Mouse (Mus musculus) CH12.LX (cell line): ENCODE measurements around the gene Srbd1. TPM values are rescaled to one million over a fixed set of nuclear protein-coding genes. Genes with fewer than 3 reads are reported as not detected.

ENCODE experiments used
- DNase-seq: peaks from one replicate; pipeline ENCODE4 v3.0.0-alpha.2; 2013; ENCODE audit errors: extremely low read depth
- H3K27ac ChIP-seq: 2 replicates; pipeline ENCODE4 v1.5.1; 2012; ENCODE audit warnings: low read depth, mild to moderate bottlenecking, control low read depth, moderate library complexity; ENCODE audit not compliant: insufficient read depth
- H3K27me3 ChIP-seq: replicated peaks from 2 replicates; pipeline ENCODE3; 2012; ENCODE audit warnings: inconsistent platforms
- H3K36me3 ChIP-seq, 2 experiments: replicated peaks in 1 of 2; 2 replicates each; pipeline versions ENCODE3 to v1.6.1; 2012; ENCODE audit warnings: inconsistent platforms in 1 of 2, low read length in 1 of 2, mild to moderate bottlenecking in 1 of 2, mixed read lengths in 1 of 2, moderate library complexity in 1 of 2; ENCODE audit not compliant: control insufficient read depth in 1 of 2, insufficient read depth in 1 of 2
- H3K4me1 ChIP-seq, 2 experiments: 2 replicates each; pipeline ENCODE4 v1.6.1; 2012; ENCODE audit warnings: inconsistent platforms in 1 of 2, moderate library complexity in 1 of 2; ENCODE audit not compliant: insufficient read depth in 2 of 2, control insufficient read depth in 1 of 2
- H3K4me2 ChIP-seq: 2 replicates; pipeline ENCODE4 v1.6.1; 2012; ENCODE audit warnings: low read depth, mild to moderate bottlenecking, control low read depth; ENCODE audit not compliant: poor library complexity, insufficient read depth, severe bottlenecking
- H3K4me3 ChIP-seq, 3 experiments: fragments of 150-350 bp in 1 of 3; sonication (generic) in 1 of 3; replicated peaks in 1 of 3; 2 replicates each; pipeline versions ENCODE3 to v1.5.1; 2011 to 2012; ENCODE audit warnings: low read depth in 2 of 3, low read length in 2 of 3, mild to moderate bottlenecking in 2 of 3, moderate library complexity in 2 of 3, control low read depth in 1 of 3, improper control_type of control experiment in 1 of 3, inconsistent platforms in 1 of 3, mixed read lengths in 1 of 3; ENCODE audit not compliant: poor library complexity in 1 of 3
- H3K79me2 ChIP-seq: replicated peaks from 2 replicates; pipeline ENCODE4 v1.6.1; 2012; ENCODE audit warnings: mild to moderate bottlenecking, moderate library complexity; ENCODE audit not compliant: control insufficient read depth, poor library complexity, insufficient read depth, severe bottlenecking; ENCODE audit errors: extremely low read depth
- H3K9ac ChIP-seq: 2 replicates; pipeline ENCODE4 v1.6.1; 2012; ENCODE audit warnings: low read depth, mild to moderate bottlenecking, control low read depth, moderate library complexity; ENCODE audit not compliant: insufficient read depth
- H3K9me3 ChIP-seq: replicated peaks from 2 replicates; pipeline ENCODE3; 2012; ENCODE audit warnings: low read length, inconsistent platforms, mixed read lengths
- BHLHE40 ChIP-seq: IDR thresholded peaks from 2 replicates; pipeline ENCODE4 v1.6.1; 2011; ENCODE audit warnings: mild to moderate bottlenecking, low read depth, low read length, improper control_type of control experiment
- CHD1 ChIP-seq: IDR thresholded peaks from 2 replicates; pipeline ENCODE4 v1.6.1; 2012; ENCODE audit warnings: low read depth, low read length, improper control_type of control experiment, inconsistent platforms
- CHD2 ChIP-seq: IDR thresholded peaks from 2 replicates; pipeline ENCODE4 v1.6.1; 2011; ENCODE audit warnings: low read length, improper control_type of control experiment
- E2F4 ChIP-seq: IDR thresholded peaks from 2 replicates; pipeline ENCODE4 v1.6.1; 2011; ENCODE audit warnings: low read depth, low read length, improper control_type of control experiment; ENCODE audit not compliant: insufficient replicate concordance
- EP300 ChIP-seq: IDR thresholded peaks from 2 replicates; pipeline ENCODE4 v1.6.1; 2011; ENCODE audit warnings: low read length, improper control_type of control experiment
- GABPA ChIP-seq: IDR thresholded peaks from 2 replicates; pipeline ENCODE4 v1.6.1; 2012; ENCODE audit warnings: low read depth, low read length, improper control_type of control experiment, inconsistent platforms; ENCODE audit not compliant: insufficient replicate concordance
- JUN ChIP-seq: IDR thresholded peaks from 2 replicates; pipeline ENCODE4 v1.6.1; 2011; ENCODE audit warnings: low read depth, mild to moderate bottlenecking, low read length, improper control_type of control experiment, moderate library complexity; ENCODE audit not compliant: insufficient read depth
- JUND ChIP-seq: conservative IDR thresholded peaks from 2 replicates; pipeline ENCODE4 v1.6.1; 2011; ENCODE audit warnings: low read depth, low read length, improper control_type of control experiment
- KAT2A ChIP-seq: IDR thresholded peaks from 2 replicates; pipeline ENCODE4 v1.6.1; 2012; ENCODE audit warnings: low read length, improper control_type of control experiment, inconsistent platforms; ENCODE audit not compliant: insufficient replicate concordance
- MYC ChIP-seq: IDR thresholded peaks from 2 replicates; pipeline ENCODE4 v1.6.1; 2011; ENCODE audit warnings: low read depth, mild to moderate bottlenecking, improper control_type of control experiment, low read length
- POLR2A ChIP-seq: IDR thresholded peaks from 2 replicates; pipeline ENCODE4 v1.6.1; 2011; ENCODE audit warnings: low read depth, mild to moderate bottlenecking, improper control_type of control experiment, low read length
- POLR2AphosphoS2 ChIP-seq: IDR thresholded peaks from 2 replicates; pipeline ENCODE4 v1.6.1; 2011; ENCODE audit warnings: low read depth, low read length, improper control_type of control experiment
- RAD21 ChIP-seq: IDR thresholded peaks from 2 replicates; pipeline ENCODE4 v1.6.1; 2011; ENCODE audit warnings: low read depth, mild to moderate bottlenecking, low read length, improper control_type of control experiment, moderate library complexity
- SMC3 ChIP-seq: IDR thresholded peaks from 2 replicates; pipeline ENCODE4 v1.6.1; 2011; ENCODE audit warnings: low read depth, low read length, improper control_type of control experiment
- TBP ChIP-seq: conservative IDR thresholded peaks from 2 replicates; pipeline ENCODE4 v1.6.1; 2011; ENCODE audit warnings: low read depth, low read length, improper control_type of control experiment
- USF2 ChIP-seq: conservative IDR thresholded peaks from 2 replicates; pipeline ENCODE4 v1.6.1; 2011; ENCODE audit warnings: low read depth, low read length, improper control_type of control experiment
- ZC3H11A ChIP-seq: IDR thresholded peaks from 2 replicates; pipeline ENCODE4 v1.6.1; 2012; ENCODE audit warnings: low read depth, mild to moderate bottlenecking, inconsistent platforms, low read length, improper control_type of control experiment
- ZKSCAN1 ChIP-seq: IDR thresholded peaks from 2 replicates; pipeline ENCODE4 v1.6.1; 2012; ENCODE audit warnings: low read depth, inconsistent platforms, low read length, improper control_type of control experiment, borderline replicate concordance
- ZMIZ1 ChIP-seq: IDR thresholded peaks from 2 replicates; pipeline ENCODE4 v1.6.1; 2012; ENCODE audit warnings: low read depth, mild to moderate bottlenecking, inconsistent platforms, low read length, improper control_type of control experiment
- ZNF384 ChIP-seq: IDR thresholded peaks from 2 replicates; pipeline ENCODE4 v1.6.1; 2012; ENCODE audit warnings: low read depth, low read length, improper control_type of control experiment, inconsistent platforms
- dilution Hi-C: fragments of 300-500 bp; cut with MboI; formaldehyde crosslinking; loops from 2 replicates; pipeline ENCODE4 v1.14.3; 2020; ENCODE audit warnings: low sequenced_read_pairs; ENCODE audit not compliant: extremely low pct_unique_long_range_greater_than_20kb, extremely low pct_ligation_motif_present
- in situ Hi-C: fragments of 300-500 bp; cut with MboI; formaldehyde crosslinking; loops from 3 replicates; pipeline ENCODE4 v1.14.3; 2019; ENCODE audit warnings: low sequenced_read_pairs, low pct_ligation_motif_present, low pct_unique_long_range_greater_than_20kb, mixed read lengths
- polyA plus RNA-seq: library from polyadenylated mRNA; unstranded; fragments of >175 nt; gene quantifications from 2 replicates; pipeline ENCODE4 v1.2.1, GENCODE M21; 2012; ENCODE audit warnings: low read depth; ENCODE audit not compliant: insufficient read length
- total RNA-seq, 2 experiments: library from RNA; depleted of rRNA; stranded (reverse); fragments of 300-350 nt in 1 of 2; fragments of >200 nt in 1 of 2; gene quantifications; 2 replicates each; pipeline ENCODE4 v1.2.3; 2012 to 2014

The Srbd1 gene
- total and polyA plus RNA-seq, 3 experiments: 21.5 to 34.5 (median 24.8) TPM

GRCm38 (mm10) chr17:85989058-85989769 lies 155.8 kb downstream of the Srbd1 start:
- dilution Hi-C loops: no loop called here

GRCm38 (mm10) chr17:85987531-85987930 lies 157.4 kb downstream of the Srbd1 start:
- H3K4me2 ChIP-seq: no peak overlapping the region
- no peak overlapping the region for H3K9ac ChIP-seq
- dilution Hi-C loops: no loop called here
- TF ChIP-seq ZNF384 (no peak), JUND (no peak), USF2 (no peak), MYC (no peak), ZC3H11A (no peak), POLR2AphosphoS2 (no peak), ZKSCAN1 (no peak), EP300 (no peak)
- peaks cover 4 to 50% of the 10 kb centered on the region in 2 experiments for H3K36me3 ChIP-seq
- peaks cover 2% of the 10 kb centered on the region for H3K9me3 ChIP-seq
- no peak overlapping the region for H3K4me3 ChIP-seq
- no peak overlapping the region for H3K27ac ChIP-seq
- H3K4me1 ChIP-seq: peaks cover 24 to 57% of the 10 kb centered on the region in 2 experiments
- no peaks in the 10 kb centered on the region for H3K27me3 ChIP-seq
- no peaks in the 10 kb centered on the region for H3K79me2 ChIP-seq
- no peak for DNase-seq
- in situ Hi-C loops: no loop called here

More at GRCm38 (mm10) chr17:85989058-85989769, 155.8 kb downstream of the Srbd1 start:
- DNase-seq: no peak
- in situ Hi-C loops: no loop called here
- TF ChIP-seq KAT2A (no peak), TBP (no peak), BHLHE40 (no peak), CHD1 (no peak), SMC3 (no peak), ZMIZ1 (no peak), E2F4 (no peak), CHD2 (no peak), GABPA (no peak), POLR2A (no peak), POLR2AphosphoS2 (no peak), JUN (no peak), RAD21 (no peak), JUND (no peak), ZKSCAN1 (no peak), USF2 (no peak)
- Histone ChIP-seq H3K27me3 (no peaks in the 10 kb centered on the region), H3K4me1 (peaks cover 24 to 57% of the 10 kb centered on the region in 2 experiments), H3K27ac (no peak overlapping the region), H3K9ac (no peak overlapping the region), H3K79me2 (no peaks in the 10 kb centered on the region), H3K36me3 (peaks cover 7 to 52% of the 10 kb centered on the region in 2 experiments), H3K4me2 (no peak overlapping the region), H3K4me3 (no peak overlapping the region), H3K9me3 (no peaks in the 10 kb centered on the region)
